Mouse (Mus musculus) neutrophil, adult 65 days (primary cell): ENCODE data around the gene Vmn2r87. TPM values are rescaled to one million over a fixed set of nuclear protein-coding genes. Genes with fewer than 3 reads are reported as not detected.

Source experiments
- total RNA-seq: library from RNA; stranded (reverse); gene quantifications from 2 replicates; pipeline ENCODE4 v1.2.4, GENCODE M21; 2023

The Vmn2r87 gene
- not detected in 2 replicates for total RNA-seq

DNA sequence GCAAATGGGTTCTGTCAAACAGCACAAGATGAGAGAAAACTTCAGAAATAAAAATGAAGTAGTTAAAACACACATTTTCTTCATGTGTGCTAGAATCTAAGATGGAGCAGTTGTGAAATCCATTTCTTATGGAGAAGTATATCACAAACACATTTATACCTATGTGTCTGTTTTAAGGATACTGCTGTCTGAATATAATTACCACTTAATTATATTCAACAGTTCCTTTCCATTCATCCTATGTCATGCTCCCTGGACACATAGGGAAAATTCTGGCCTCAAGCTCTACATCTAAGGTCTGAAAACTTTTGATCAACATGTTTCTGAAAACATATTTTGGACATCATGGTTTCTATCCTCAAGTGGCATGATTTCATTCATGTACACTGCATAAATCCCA, at the start of gene Vmn2r87:
Vmn2r87 (minus strand) TSS at position 101 of the 400 bp plus-strand sequence.

DNA sequence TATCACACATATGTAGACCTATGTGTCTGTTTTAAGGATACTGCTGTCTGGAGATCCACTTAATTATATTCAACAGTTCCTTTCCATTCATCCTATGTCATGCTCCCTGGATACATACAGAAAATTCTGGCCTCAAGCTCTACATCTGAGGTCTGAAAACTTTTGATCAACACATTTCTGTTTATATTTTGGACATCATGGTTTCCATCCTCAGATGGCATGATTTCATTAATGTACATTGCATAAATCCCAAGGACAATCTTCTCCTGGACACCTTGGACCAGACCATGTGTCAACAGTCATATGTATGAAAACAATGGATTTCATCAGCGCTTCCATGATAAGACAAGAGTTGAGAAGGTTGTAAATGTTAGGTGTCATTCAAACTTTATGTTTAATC, 41.2 kb downstream of the Vmn2r87 start, which contains the start of gene Vmn2r86:
Vmn2r86 (minus strand) TSS at position 101 of the 400 bp plus-strand sequence.

DNA sequence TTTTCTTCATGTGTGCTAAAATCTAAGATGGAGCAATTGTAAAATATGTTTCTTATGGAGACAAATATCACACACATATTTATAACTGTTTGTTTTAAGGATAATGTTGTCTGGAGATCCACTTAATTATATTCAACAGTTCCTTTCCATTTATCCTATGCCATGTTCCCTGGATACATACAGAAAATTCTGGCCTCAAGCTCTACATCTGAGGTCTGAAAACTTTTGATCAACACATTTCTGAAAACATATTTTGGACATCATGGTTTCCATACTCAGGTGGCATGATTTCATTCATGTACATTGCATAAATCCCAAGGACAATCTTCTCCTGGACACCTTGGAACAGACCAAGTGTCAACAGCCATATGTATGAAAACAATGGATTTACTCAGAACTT, 67.6 kb downstream of the Vmn2r87 start, which contains the start of gene Vmn2r85:
Vmn2r85 (minus strand) TSS at position 101 of the 400 bp plus-strand sequence.

Other genes with a start within 250 kb of the Vmn2r87 start
- not detected in 2 replicates for gene Neurod4, start 217.2 kb downstream of the Vmn2r87 start, total RNA-seq
- gene Tespa1, start 174.5 kb downstream of the Vmn2r87 start, total RNA-seq, result 1.5 and 1.6 TPM in 2 replicates
- not detected in 2 replicates for gene Vmn2r84, start 103.1 kb downstream of the Vmn2r87 start, total RNA-seq
- gene Vmn2r85, start 67.7 kb downstream of the Vmn2r87 start, total RNA-seq, result not detected in 2 replicates
- not detected in 2 replicates for gene Vmn2r86, start 41.3 kb downstream of the Vmn2r87 start, total RNA-seq